Mouse (Mus musculus) hindbrain, postnatal 0 days (tissue): ENCODE measurements around the gene Slc6a6. TPM values are rescaled to one million over a fixed set of nuclear protein-coding genes. Genes with fewer than 3 reads are reported as not detected.

Experiments
- ATAC-seq: fragments of 200-750 bp; cut with Nextera tagmentation; 2 replicates; pipeline ENCODE4 v1.8.0; 2017; ENCODE audit warnings: mild to moderate bottlenecking, moderate TSS enrichment, moderate library complexity
- DNase-seq: peaks from one replicate; pipeline ENCODE4 v3.0.0-alpha.2; 2015; ENCODE audit warnings: low spot score
- H3K27ac ChIP-seq: fragments of 300-500 bp; sonication (generic); 2 replicates; pipeline ENCODE4 v1.5.1; 2014; ENCODE audit warnings: mild to moderate bottlenecking
- H3K27me3 ChIP-seq: fragments of 300-500 bp; sonication (generic); 2 replicates; pipeline ENCODE4 v1.6.1; 2014; ENCODE audit warnings: low read length, mixed read lengths; ENCODE audit not compliant: insufficient read depth
- H3K36me3 ChIP-seq: fragments of 300-500 bp; sonication (generic); 2 replicates; pipeline ENCODE4 v1.6.1; 2014; ENCODE audit warnings: low read length, mixed read lengths; ENCODE audit not compliant: insufficient read depth
- H3K4me1 ChIP-seq: fragments of 300-500 bp; sonication (generic); 2 replicates; pipeline ENCODE4 v1.6.1; 2014; ENCODE audit warnings: antibody characterized with exemption, low read length, mixed read lengths; ENCODE audit not compliant: insufficient read depth
- H3K4me2 ChIP-seq: fragments of 300-500 bp; sonication (generic); 2 replicates; pipeline ENCODE4 v1.6.1; 2014; ENCODE audit warnings: low read depth, mild to moderate bottlenecking, low read length, moderate library complexity, mixed read lengths
- H3K4me3 ChIP-seq: fragments of 300-500 bp; sonication (generic); 2 replicates; pipeline ENCODE4 v1.5.1; 2014; ENCODE audit warnings: low read length
- H3K9ac ChIP-seq: fragments of 300-500 bp; sonication (generic); replicated peaks from 2 replicates; pipeline ENCODE4 v1.6.1; 2014; ENCODE audit warnings: mild to moderate bottlenecking, low read length, moderate library complexity, mixed read lengths
- H3K9me3 ChIP-seq: fragments of 300-500 bp; sonication (generic); 2 replicates; pipeline ENCODE4 v1.6.1; 2016; ENCODE audit warnings: low read length, mixed read lengths
- CTCF ChIP-seq: IDR thresholded peaks from 2 replicates; pipeline ENCODE4 v1.5.1; 2016; ENCODE audit warnings: antibody characterized with exemption, control low read depth, low read depth
- WGBS: fragments of 180-500 bp; shearing (Covaris S2); extraction: QIAGEN DNeasy Blood & Tissue Kit; methylation state at CpG from one replicate; pipeline ENCODE4 v1.1.7; 2014; 5-methylcytosine and 5-hydroxymethylcytosine counted together
- polyA plus RNA-seq: library from polyadenylated mRNA; unstranded; fragments of >200 nt; fragmentation: Nextera tagmentation; extraction: Ambion mirVana; gene quantifications from 2 replicates; pipeline ENCODE4 v1.2.1, GENCODE M21; 2015
- total RNA-seq: library from RNA; depleted of rRNA; stranded (reverse); fragments of >200 nt; gene quantifications from 2 replicates; pipeline ENCODE4 v1.2.3, GENCODE M21; 2014

The Slc6a6 gene
- total and polyA plus RNA-seq, 2 experiments from 2014 or later: 78.2 to 119 TPM

DNA sequence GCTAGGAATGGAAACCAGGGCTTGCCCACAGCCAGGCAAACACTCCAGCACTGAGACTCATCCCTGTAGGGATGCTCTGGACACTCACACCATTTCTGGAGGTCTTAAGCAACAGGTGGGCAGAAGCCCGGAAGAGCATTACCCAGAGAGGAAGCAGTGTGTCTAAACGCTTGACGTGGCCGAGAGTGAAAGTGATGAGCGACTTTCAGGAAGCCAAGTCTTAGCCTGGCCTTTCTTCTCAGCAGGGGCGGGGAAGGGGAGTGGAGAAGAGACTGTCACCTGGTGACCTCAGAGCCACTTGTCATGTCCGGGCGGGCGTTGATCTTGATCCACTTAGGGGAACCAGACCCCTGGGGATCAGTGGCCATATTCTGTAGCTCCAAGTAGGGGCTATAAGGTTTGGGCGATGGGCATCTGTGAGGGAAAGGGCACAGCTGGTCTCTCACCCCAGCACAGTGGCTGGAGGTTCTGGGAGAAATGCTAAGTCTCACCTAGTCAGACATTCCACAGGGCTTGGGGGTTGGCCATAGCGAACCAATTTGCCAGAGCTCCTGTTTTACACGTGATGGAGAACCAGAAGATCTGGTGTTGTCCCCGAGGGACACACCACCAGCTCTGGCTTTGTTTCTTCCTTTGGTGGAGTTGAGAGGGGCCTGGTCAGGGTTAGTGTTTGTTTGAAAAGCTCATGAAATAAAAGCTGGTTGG lies 22.4 kb downstream of the Slc6a6 start:
- WGBS: 79% methylated on average over 13 of the region's 13 CpGs
- H3K4me2 ChIP-seq: no peak overlapping the region
- peaks cover 15% of the 10 kb centered on the region; the same call in 1 of the 2 replicates for H3K36me3 ChIP-seq
- H3K4me3 ChIP-seq: no peak overlapping the region
- H3K9me3 ChIP-seq: no peaks in the 10 kb centered on the region
- DNase-seq (no peak), ATAC-seq (no peak)
- H3K9ac ChIP-seq: no peak overlapping the region
- H3K4me1 ChIP-seq: peaks cover 8% of the 10 kb centered on the region; the same call in 1 of the 2 replicates
- no peak for TF ChIP-seq CTCF
- no peak overlapping the region for H3K27ac ChIP-seq
- no peaks in the 10 kb centered on the region for H3K27me3 ChIP-seq

DNA sequence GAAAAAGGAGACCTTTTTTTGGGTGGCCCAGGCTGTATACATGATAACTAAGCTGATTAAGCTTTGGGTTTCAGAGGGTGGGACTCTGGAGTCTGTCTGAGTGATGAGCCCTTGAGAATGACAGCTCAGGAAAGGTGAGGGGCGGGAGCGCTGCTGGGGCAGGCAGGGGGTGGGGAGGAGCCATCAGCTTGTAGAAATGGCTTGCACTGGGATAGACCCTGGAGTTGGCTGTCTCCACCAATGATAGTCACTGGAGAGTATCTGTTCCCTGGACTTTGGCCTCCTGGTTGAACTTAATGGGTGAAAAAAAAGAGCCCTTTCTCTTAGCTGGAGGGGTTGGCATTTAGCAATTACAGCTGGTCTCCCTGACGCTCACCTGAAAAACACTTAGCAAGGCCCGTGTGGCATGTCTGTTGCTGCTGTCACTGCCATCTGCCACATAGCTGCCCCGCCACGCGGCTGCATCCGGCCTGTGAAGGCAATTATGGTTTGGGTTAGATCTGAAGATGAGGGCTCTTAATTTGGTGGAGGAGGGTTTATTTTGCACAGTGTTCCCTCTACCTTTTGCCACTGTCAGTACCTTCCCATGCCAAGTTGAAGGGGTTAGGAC lies 23.5 kb downstream of the Slc6a6 start:
- TF ChIP-seq CTCF: no peak
- H3K36me3 ChIP-seq: peaks cover 11% of the 10 kb centered on the region; the same call in 1 of the 2 replicates
- no peaks in the 10 kb centered on the region for H3K27me3 ChIP-seq
- peak; percentile 51 for DNase-seq
- 54% methylated on average over 8 of the region's 8 CpGs for WGBS
- no peak overlapping the region for H3K4me3 ChIP-seq
- H3K9me3 ChIP-seq: no peaks in the 10 kb centered on the region
- H3K27ac ChIP-seq: peak overlapping the region; percentile 62
- H3K9ac ChIP-seq: no peak overlapping the region
- H3K4me2 ChIP-seq: no peak overlapping the region
- ATAC-seq: 0 out of 2 replicates have a peak, but pooled peaks have one; percentile 33
- peaks cover 10% of the 10 kb centered on the region; the same call in 1 of the 2 replicates for H3K4me1 ChIP-seq

DNA sequence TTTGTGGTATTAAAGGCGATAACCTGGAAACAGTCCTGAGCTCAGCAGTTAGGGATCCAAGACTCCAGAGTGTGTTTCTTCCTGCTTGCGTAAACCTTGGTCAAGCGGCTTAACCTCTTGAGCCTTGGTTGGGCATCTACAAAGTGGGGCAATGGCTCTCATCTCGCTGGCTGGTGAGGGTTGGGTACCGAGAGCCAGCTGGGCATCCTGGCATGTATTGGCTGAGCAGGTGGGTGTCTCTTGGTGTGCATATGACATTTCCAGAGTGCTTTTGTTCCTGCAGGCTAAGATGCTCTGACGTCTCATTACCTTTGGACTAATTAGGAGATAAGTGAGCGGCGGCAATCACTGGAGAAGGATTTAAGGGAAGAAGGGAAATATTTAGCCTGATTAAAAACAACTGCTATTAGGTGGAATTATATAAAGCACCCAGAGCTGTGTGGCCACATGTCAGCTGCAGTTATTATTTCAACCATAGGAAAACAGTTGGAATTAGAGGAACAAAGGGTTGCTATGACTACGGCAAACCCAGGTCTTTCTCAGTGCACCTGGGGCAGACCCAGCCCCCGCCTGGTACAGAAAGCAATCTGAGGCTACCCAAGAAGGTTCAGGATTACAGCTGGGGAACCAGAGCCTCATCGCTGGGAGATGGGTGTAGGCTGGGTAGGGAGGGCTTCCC lies 24.2 kb downstream of the Slc6a6 start:
- WGBS: 59% methylated on average over 11 of the region's 11 CpGs
- no peaks in the 10 kb centered on the region for H3K27me3 ChIP-seq
- H3K27ac ChIP-seq: peak overlapping the region; percentile 62
- ATAC-seq: peak; percentile 61
- H3K4me2 ChIP-seq: no peak overlapping the region
- H3K9me3 ChIP-seq: no peaks in the 10 kb centered on the region
- peaks cover 11% of the 10 kb centered on the region; the same call in 1 of the 2 replicates for H3K36me3 ChIP-seq
- no peak overlapping the region for H3K9ac ChIP-seq
- peaks cover 16% of the 10 kb centered on the region; the same call in 1 of the 2 replicates for H3K4me1 ChIP-seq
- no peak overlapping the region for H3K4me3 ChIP-seq
- DNase-seq: peak; percentile 61
- TF ChIP-seq CTCF: no peak

DNA sequence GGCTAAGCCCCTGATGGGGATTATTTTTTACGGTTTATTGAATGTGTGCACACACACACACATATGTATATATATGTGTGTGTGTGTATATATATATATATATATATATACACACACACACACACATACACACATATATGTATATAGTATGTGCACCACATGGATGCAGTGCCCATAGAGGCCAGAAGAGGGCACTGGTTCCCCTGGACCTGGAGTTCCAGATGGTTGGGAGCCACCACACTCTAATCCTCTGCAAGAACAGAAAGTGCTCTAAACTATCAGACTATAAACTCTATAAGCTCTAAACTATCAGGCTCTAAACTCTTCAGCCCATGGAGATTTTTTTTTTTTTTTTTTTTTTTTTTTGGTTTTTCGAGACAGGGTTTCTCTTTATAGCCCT lies 25.1 kb downstream of the Slc6a6 start:
- Histone ChIP-seq H3K4me1 (peaks cover 18% of the 10 kb centered on the region; the same call in 1 of the 2 replicates), H3K9me3 (no peaks in the 10 kb centered on the region), H3K27me3 (no peaks in the 10 kb centered on the region), H3K36me3 (peaks cover 8% of the 10 kb centered on the region; the same call in 1 of the 2 replicates), H3K9ac (no peak overlapping the region), H3K4me2 (no peak overlapping the region), H3K27ac (peak overlapping the region; percentile 62; the same call in 1 of the 2 replicates), H3K4me3 (no peak overlapping the region)
- whole genome bisulfite sequencing: 84% methylated on average over 2 of the region's 2 CpGs
- peak; percentile 42 for TF ChIP-seq CTCF
- ATAC-seq (no peak), DNase-seq (no peak)

DNA sequence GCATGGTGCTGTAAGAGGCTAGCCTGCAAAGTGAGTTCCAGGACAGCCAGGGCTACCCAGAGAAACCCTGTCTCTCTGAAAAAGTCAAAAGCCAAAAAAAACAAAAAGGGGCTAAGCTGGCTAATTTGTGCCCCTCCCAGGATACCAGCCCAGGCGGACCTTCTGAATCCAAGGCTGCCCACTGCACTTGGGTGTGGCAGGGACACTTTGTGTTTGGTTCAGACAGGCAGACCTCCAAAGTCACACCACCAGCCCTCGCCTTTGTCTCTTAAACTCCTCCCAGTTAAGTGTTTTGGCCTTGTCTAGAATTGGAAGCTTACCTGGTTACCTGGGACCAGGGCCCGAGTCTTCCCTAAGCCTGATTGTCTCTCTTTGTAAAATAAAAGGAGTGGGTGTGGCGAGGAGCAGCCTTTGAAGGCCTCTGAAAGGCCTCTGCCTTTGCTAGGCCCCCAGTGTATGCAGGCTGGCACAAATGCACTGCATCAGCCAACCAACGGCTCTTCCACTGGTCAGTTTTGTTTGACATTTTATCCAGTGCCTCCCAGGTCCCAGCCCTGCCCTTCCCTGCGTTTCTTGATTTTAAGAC lies 26.6 kb downstream of the Slc6a6 start:
- Histone ChIP-seq H3K4me2 (no peak overlapping the region), H3K4me1 (peaks cover 18% of the 10 kb centered on the region; the same call in 1 of the 2 replicates), H3K9me3 (no peaks in the 10 kb centered on the region), H3K36me3 (peaks cover 6% of the 10 kb centered on the region; the same call in 1 of the 2 replicates), H3K27me3 (no peaks in the 10 kb centered on the region), H3K27ac (no peak overlapping the region), H3K9ac (no peak overlapping the region), H3K4me3 (no peak overlapping the region)
- DNase-seq (no peak), ATAC-seq (no peak)
- WGBS: 55% methylated on average over 6 of the region's 6 CpGs
- TF ChIP-seq CTCF: no peak

DNA sequence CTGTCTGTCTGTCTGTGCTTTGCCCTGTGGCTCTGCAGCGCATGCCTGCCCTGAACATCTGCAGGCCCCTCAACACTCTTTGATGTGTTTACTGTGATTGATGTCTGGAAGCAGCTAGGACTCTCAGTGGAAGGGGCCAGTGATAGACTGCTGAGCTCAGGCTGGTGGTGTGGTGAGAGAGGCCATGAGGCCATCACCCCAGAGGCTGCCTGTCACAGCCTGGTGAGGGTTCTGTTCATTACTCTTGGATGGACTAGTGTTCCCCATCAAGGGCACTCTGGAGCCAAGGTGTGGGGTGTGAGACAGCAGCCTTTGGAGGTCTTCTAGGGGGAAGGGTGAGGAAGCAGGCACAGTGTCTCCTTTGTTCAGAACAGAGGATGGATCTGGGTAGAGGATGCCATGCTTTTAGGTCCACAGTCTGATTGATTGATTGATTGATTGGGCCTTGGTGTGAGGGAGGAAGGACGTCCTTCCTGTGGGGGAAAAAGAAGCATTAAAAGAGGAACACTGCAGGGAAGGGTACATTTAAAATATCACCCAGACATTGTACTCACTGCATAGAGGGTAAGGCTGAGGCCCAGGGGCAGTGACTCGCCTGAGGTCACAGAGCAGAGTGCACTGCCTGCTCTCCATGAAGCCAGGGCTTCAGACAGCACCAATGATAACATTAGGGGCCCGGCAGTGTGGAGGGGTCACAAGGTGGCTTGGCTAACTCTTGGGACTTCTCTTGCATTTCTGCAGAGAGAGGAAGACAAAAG lies 28.4 kb downstream of the Slc6a6 start:
- Histone ChIP-seq H3K9me3 (no peaks in the 10 kb centered on the region), H3K4me2 (no peak overlapping the region), H3K4me1 (peaks cover 18% of the 10 kb centered on the region; the same call in 1 of the 2 replicates), H3K9ac (0 out of 2 replicates have a peak overlapping the region, but pooled peaks have one; percentile 9), H3K27me3 (no peaks in the 10 kb centered on the region), H3K27ac (peak overlapping the region; percentile 48; the same call in 1 of the 2 replicates), H3K4me3 (no peak overlapping the region), H3K36me3 (peaks cover 6% of the 10 kb centered on the region; the same call in 1 of the 2 replicates)
- 41% methylated on average over 4 of the region's 4 CpGs for WGBS
- ATAC-seq: peak; percentile 4; the same call in 1 of the 2 replicates
- no peak for TF ChIP-seq CTCF
- DNase-seq: no peak
